Mouse (Mus musculus) kidney, postnatal 0 days (tissue): ENCODE measurements at regions not wholly inside any gene's neighbourhood (a gene's known extent, or its start where the extent isn't known, plus 50 kb on each side); places are given as distances from the start of the nearest gene placed in this dataset.
A peak's percentile ranks its signal among the peaks of the same experiment; 100 is the strongest.

ENCODE experiments used
- ATAC-seq: fragments of 200-750 bp; cut with Nextera tagmentation; replicated peaks from 2 replicates; pipeline ENCODE4 v1.8.0; 2017; ENCODE audit warnings: low read depth, moderate number of reproducible peaks, moderate TSS enrichment, moderate library complexity; ENCODE audit not compliant: low FRiP score
- DNase-seq: peaks from one replicate; pipeline ENCODE4 v3.0.0-alpha.2; 2016; ENCODE audit warnings: low spot score
- H3K27ac ChIP-seq: fragments of 300-500 bp; sonication (generic); 2 replicates; pipeline ENCODE4 v1.5.1; 2014; ENCODE audit warnings: mild to moderate bottlenecking
- H3K27me3 ChIP-seq: fragments of 300-500 bp; sonication (generic); 2 replicates; pipeline ENCODE4 v1.6.1; 2014; ENCODE audit warnings: low read length, mixed read lengths; ENCODE audit not compliant: insufficient read depth
- H3K36me3 ChIP-seq: fragments of 300-500 bp; sonication (generic); 2 replicates; pipeline ENCODE4 v1.6.1; 2014; ENCODE audit warnings: low read length, mixed read lengths; ENCODE audit not compliant: insufficient read depth
- H3K4me1 ChIP-seq: fragments of 300-500 bp; sonication (generic); replicated peaks from 2 replicates; pipeline ENCODE4 v1.6.1; 2014; ENCODE audit warnings: antibody characterized with exemption, low read length, mixed read lengths; ENCODE audit not compliant: insufficient read depth
- H3K4me2 ChIP-seq: fragments of 300-500 bp; sonication (generic); 2 replicates; pipeline ENCODE4 v1.6.1; 2014; ENCODE audit warnings: mild to moderate bottlenecking, low read length, moderate library complexity, mixed read lengths
- H3K4me3 ChIP-seq: fragments of 300-500 bp; sonication (generic); replicated peaks from 2 replicates; pipeline ENCODE4 v1.5.1; 2014; ENCODE audit warnings: low read depth, low read length
- H3K9ac ChIP-seq: fragments of 300-500 bp; sonication (generic); 2 replicates; pipeline ENCODE4 v1.6.1; 2014; ENCODE audit warnings: low read depth, low read length
- H3K9me3 ChIP-seq: fragments of 300-500 bp; sonication (generic); replicated peaks from 2 replicates; pipeline ENCODE4 v1.6.1; 2016; ENCODE audit warnings: low read length, inconsistent platforms, mixed read lengths
- CTCF ChIP-seq: IDR thresholded peaks from 2 replicates; pipeline ENCODE4 v1.5.1; 2016; ENCODE audit warnings: antibody characterized with exemption, low read depth, mild to moderate bottlenecking, moderate library complexity
- WGBS: fragments of 180-500 bp; shearing (Covaris S2); extraction: QIAGEN DNeasy Blood & Tissue Kit; methylation state at CpG from one replicate; pipeline ENCODE4 v1.1.7; 2014; 5-methylcytosine and 5-hydroxymethylcytosine counted together

- H3K9ac ChIP-seq, result no peak overlapping the region; the same call in 1 of the 2 replicates
- 0 out of 2 replicates have a peak, but pooled peaks cover 4% of the 10 kb centered on the region for H3K4me1 ChIP-seq
- H3K27me3 ChIP-seq, result no peaks in the 10 kb centered on the region
- no peak overlapping the region for H3K4me2 ChIP-seq
- peak overlapping the region; percentile 62 for H3K27ac ChIP-seq
- WGBS, result 3% methylated on average over 4 of the region's 4 CpGs
- H3K36me3 ChIP-seq, result no peaks in the 10 kb centered on the region
- H3K4me3 ChIP-seq, result no peak overlapping the region
- no peak for TF ChIP-seq CTCF
- DNase-seq (peak; percentile 84), ATAC-seq (peak; percentile 80)
- no peaks in the 10 kb centered on the region for H3K9me3 ChIP-seq
Observed at GRCm38 (mm10) chr3:49686182-49686895, 70.8 kb downstream of the Pcdh18 start.

GRCm38 (mm10) chr3:49674921-49675320 is 82.2 kb downstream of the Pcdh18 start:
- no peak overlapping the region for H3K27ac ChIP-seq
- no peak overlapping the region for H3K4me2 ChIP-seq
- TF ChIP-seq CTCF, result no peak
- H3K27me3 ChIP-seq, result no peaks in the 10 kb centered on the region
- 82% methylated on average over 6 of the region's 6 CpGs for WGBS
- no peak for DNase-seq
- no peak overlapping the region for H3K4me3 ChIP-seq
- H3K36me3 ChIP-seq, result no peaks in the 10 kb centered on the region
- no peaks in the 10 kb centered on the region for H3K9me3 ChIP-seq
- ATAC-seq, result no peak
- H3K4me1 ChIP-seq, result no peaks in the 10 kb centered on the region
- H3K9ac ChIP-seq, result no peak overlapping the region

GRCm38 (mm10) chr3:49672685-49673184 is 84.4 kb downstream of the Pcdh18 start:
- Histone ChIP-seq H3K9me3 (no peaks in the 10 kb centered on the region), H3K9ac (no peak overlapping the region), H3K4me3 (no peak overlapping the region), H3K36me3 (no peaks in the 10 kb centered on the region), H3K27me3 (no peaks in the 10 kb centered on the region), H3K27ac (no peak overlapping the region), H3K4me2 (no peak overlapping the region), H3K4me1 (no peaks in the 10 kb centered on the region)
- TF ChIP-seq CTCF, result no peak
- no peak for ATAC-seq
- 26% methylated on average over 2 of the region's 2 CpGs for WGBS
- no peak for DNase-seq

- TF ChIP-seq CTCF, result no peak
- no peak for ATAC-seq
- no peak for DNase-seq
Observed at GRCm38 (mm10) chr3:49667543-49668338, 89.4 kb downstream of the Pcdh18 start.

GRCm38 (mm10) chr3:49666516-49666915 is 90.6 kb downstream of the Pcdh18 start:
- WGBS, result 80% methylated on average over 2 of the region's 2 CpGs
- DNase-seq, result no peak
- H3K4me1 ChIP-seq, result no peaks in the 10 kb centered on the region
- H3K9ac ChIP-seq, result no peak overlapping the region
- no peaks in the 10 kb centered on the region for H3K36me3 ChIP-seq
- H3K4me3 ChIP-seq, result no peak overlapping the region
- H3K27ac ChIP-seq, result no peak overlapping the region
- H3K4me2 ChIP-seq, result no peak overlapping the region
- no peak for ATAC-seq
- no peaks in the 10 kb centered on the region for H3K9me3 ChIP-seq
- H3K27me3 ChIP-seq, result no peaks in the 10 kb centered on the region
- TF ChIP-seq CTCF, result no peak

More at GRCm38 (mm10) chr3:49667543-49668338, 89.4 kb downstream of the Pcdh18 start:
- no peak overlapping the region for H3K9ac ChIP-seq
- H3K36me3 ChIP-seq, result no peaks in the 10 kb centered on the region
- H3K27ac ChIP-seq, result no peak overlapping the region
- 81% methylated on average over 9 of the region's 9 CpGs for WGBS
- no peaks in the 10 kb centered on the region for H3K9me3 ChIP-seq
- no peak overlapping the region for H3K4me2 ChIP-seq
- no peaks in the 10 kb centered on the region for H3K4me1 ChIP-seq
- H3K4me3 ChIP-seq, result no peak overlapping the region
- no peaks in the 10 kb centered on the region for H3K27me3 ChIP-seq

GRCm38 (mm10) chr3:49648895-49649175 is 108.3 kb downstream of the Pcdh18 start:
- Histone ChIP-seq H3K36me3 (no peaks in the 10 kb centered on the region), H3K4me1 (no peaks in the 10 kb centered on the region), H3K27ac (no peak overlapping the region), H3K9me3 (no peaks in the 10 kb centered on the region), H3K27me3 (no peaks in the 10 kb centered on the region), H3K4me2 (no peak overlapping the region), H3K9ac (no peak overlapping the region), H3K4me3 (no peak overlapping the region)
- WGBS, result 41% methylated on average over 1 of the region's 1 CpGs
- no peak for TF ChIP-seq CTCF
- no peak for ATAC-seq
- no peak for DNase-seq
